Mouse (Mus musculus): ENCODE results near the gene Wdr18. TPM values are rescaled to one million over a fixed set of nuclear protein-coding genes. Genes with fewer than 3 reads are reported as not detected.

The Wdr18 gene
- polyA plus RNA-seq, 1 experiment from 2014 or later = 50.3 TPM

DNA sequence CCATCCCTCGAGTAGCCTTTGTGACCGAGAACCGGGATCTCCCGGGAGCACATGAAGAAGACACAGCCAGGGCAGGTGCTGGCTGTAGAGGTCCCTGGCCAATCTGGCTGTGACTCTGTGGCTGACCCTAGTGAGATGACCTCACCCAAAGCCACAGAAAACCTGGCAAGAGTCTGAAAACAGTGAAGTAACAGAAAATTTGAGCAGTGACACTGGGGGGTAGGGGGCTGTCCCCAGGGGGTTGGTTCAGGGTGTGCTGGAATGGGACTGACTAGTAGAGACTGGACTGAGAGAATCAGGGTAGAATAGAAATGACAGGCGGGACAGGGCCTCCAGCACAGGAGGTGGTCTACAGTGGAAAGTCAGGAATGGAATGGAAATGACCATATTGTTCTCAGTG lies 23.3 kb downstream of the Wdr18 start:
- DNase-seq (ENCODE audit: low spot score) = no peak
- WGBS = 59% methylated on average over 5 of the region's 5 CpGs
- H3K36me3 ChIP-seq (ENCODE audit: control insufficient read depth, insufficient read depth, low read length) = peaks cover 7% of the 10 kb centered on the region
- H3K27ac ChIP-seq (replicated peaks) = peak overlapping the region; percentile 98; the same call in 1 of the 2 replicates
- H3K4me3 ChIP-seq (ENCODE audit: low read depth, low read length) = peak overlapping the region; percentile 65
- no peaks in the 10 kb centered on the region for H3K27me3 ChIP-seq (ENCODE audit: control insufficient read depth, insufficient read depth, low read length)
- TF ChIP-seq EP300 (optimal IDR thresholded peaks at IDR 0.05) (no peak), CTCF (IDR thresholded peaks at IDR 0.05; ENCODE audit: low read depth) (no peak)
- H3K9me3 ChIP-seq (ENCODE audit: control insufficient read depth, low read length) = no peaks in the 10 kb centered on the region
- peak overlapping the region; percentile 92 for H3K9ac ChIP-seq (ENCODE audit: low read length)
- peak overlapping the region; percentile 90 for H3K4me2 ChIP-seq (replicated peaks; ENCODE audit: low read depth)
- ATAC-seq (ENCODE audit: low FRiP score, low TSS enrichment) = no peak
- peaks cover 8% of the 10 kb centered on the region for H3K4me1 ChIP-seq (replicated peaks; ENCODE audit: control insufficient read depth, insufficient read depth)

DNA sequence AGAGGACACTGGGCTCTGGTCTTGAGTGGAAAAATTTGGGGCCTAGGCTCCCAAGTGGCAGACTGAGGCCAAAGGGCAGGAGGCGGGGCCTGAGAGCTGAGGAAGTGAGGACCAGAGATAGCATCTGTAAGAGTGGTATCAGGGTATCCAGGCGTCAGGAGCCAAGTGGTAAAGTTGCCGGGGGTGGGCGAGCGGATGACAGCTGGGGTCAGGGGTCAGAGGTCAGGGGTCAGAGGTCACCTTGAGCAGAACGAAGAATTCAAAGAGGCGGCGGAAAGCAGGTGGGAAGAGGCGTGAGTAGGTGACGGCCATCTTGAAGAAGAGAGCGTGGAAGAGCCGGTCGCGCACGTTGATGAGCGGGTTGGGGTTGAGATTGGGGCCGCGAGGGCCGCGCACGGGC lies 23.7 kb downstream of the Wdr18 start:
- peak overlapping the region; percentile 92 for H3K9ac ChIP-seq (ENCODE audit: low read length)
- WGBS = 0% methylated on average over 18 of the region's 21 CpGs

GRCm38 (mm10) chr10:79984195-79984816 lies 24.4 kb downstream of the Wdr18 start, which contains the start of gene Tmem259:
TSS of gene Tmem259 (minus strand) at chr10:79984330.
- no peaks in the 10 kb centered on the region for H3K27me3 ChIP-seq (ENCODE audit: control insufficient read depth, insufficient read depth, low read length)
- peak within 1 kb of the TSS; percentile 92 for H3K9ac ChIP-seq (ENCODE audit: low read length)
- TF ChIP-seq CTCF (IDR thresholded peaks at IDR 0.05; ENCODE audit: low read depth) = peak; percentile 86
- TF ChIP-seq EP300 (optimal IDR thresholded peaks at IDR 0.05) = peak; percentile 24
- peak; percentile 90 for DNase-seq (ENCODE audit: low spot score)
- H3K36me3 ChIP-seq (ENCODE audit: control insufficient read depth, insufficient read depth, low read length) = peaks cover 2% of the 10 kb centered on the region; the same call in 1 of the 2 replicates
- H3K27ac ChIP-seq (replicated peaks) = peak within 1 kb of the TSS; percentile 98
- H3K4me1 ChIP-seq (replicated peaks; ENCODE audit: control insufficient read depth, insufficient read depth) = peaks cover 8% of the 10 kb centered on the region
- WGBS = 1% methylated on average over 47 of the region's 49 CpGs
- peak within 1 kb of the TSS; percentile 65 for H3K4me3 ChIP-seq (ENCODE audit: low read depth, low read length)
- peak; percentile 82 for ATAC-seq (ENCODE audit: low FRiP score, low TSS enrichment)
- H3K9me3 ChIP-seq (ENCODE audit: control insufficient read depth, low read length) = no peaks in the 10 kb centered on the region
- peak within 1 kb of the TSS; percentile 90 for H3K4me2 ChIP-seq (replicated peaks; ENCODE audit: low read depth)

More for the DNA sequence above, 23.7 kb downstream of the Wdr18 start:
- peak overlapping the region; percentile 65 for H3K4me3 ChIP-seq (ENCODE audit: low read depth, low read length)
- TF ChIP-seq EP300 (optimal IDR thresholded peaks at IDR 0.05) = no peak
- no peak for TF ChIP-seq CTCF (IDR thresholded peaks at IDR 0.05; ENCODE audit: low read depth)
- no peaks in the 10 kb centered on the region for H3K27me3 ChIP-seq (ENCODE audit: control insufficient read depth, insufficient read depth, low read length)
- no peaks in the 10 kb centered on the region for H3K9me3 ChIP-seq (ENCODE audit: control insufficient read depth, low read length)
- peak overlapping the region; percentile 98 for H3K27ac ChIP-seq (replicated peaks)
- peaks cover 8% of the 10 kb centered on the region for H3K4me1 ChIP-seq (replicated peaks; ENCODE audit: control insufficient read depth, insufficient read depth)
- ATAC-seq (ENCODE audit: low FRiP score, low TSS enrichment) (no peak), DNase-seq (ENCODE audit: low spot score) (peak; percentile 71)
- H3K36me3 ChIP-seq (ENCODE audit: control insufficient read depth, insufficient read depth, low read length) = peaks cover 6% of the 10 kb centered on the region
- peak overlapping the region; percentile 90 for H3K4me2 ChIP-seq (replicated peaks; ENCODE audit: low read depth)

DNA sequence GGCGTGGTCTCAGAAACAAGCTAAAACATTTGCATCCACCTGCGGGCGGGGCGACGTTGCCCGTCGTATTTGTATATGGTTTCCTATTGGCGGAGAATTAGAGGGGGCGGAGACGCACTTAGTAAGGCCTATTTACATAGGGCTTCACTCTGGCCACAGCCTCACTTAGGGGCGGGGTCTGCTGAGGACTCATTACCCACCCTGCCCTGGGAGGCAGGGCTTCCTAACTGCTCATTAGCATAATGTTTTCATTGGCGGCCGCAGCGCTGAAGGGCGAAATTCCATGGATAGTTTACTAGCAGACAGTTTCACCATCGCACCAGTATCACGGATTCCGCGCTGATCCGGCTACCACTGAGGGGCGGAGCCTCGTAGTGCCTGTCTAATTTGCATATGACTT lies 24.9 kb downstream of the Wdr18 start:
- Histone ChIP-seq H3K4me3 (ENCODE audit: low read depth, low read length) (peak overlapping the region; percentile 65), H3K9me3 (ENCODE audit: control insufficient read depth, low read length) (no peaks in the 10 kb centered on the region), H3K4me1 (replicated peaks; ENCODE audit: control insufficient read depth, insufficient read depth) (peaks cover 8% of the 10 kb centered on the region), H3K27me3 (ENCODE audit: control insufficient read depth, insufficient read depth, low read length) (no peaks in the 10 kb centered on the region), H3K9ac (ENCODE audit: low read length) (peak overlapping the region; percentile 92), H3K4me2 (replicated peaks; ENCODE audit: low read depth) (peak overlapping the region; percentile 90), H3K36me3 (ENCODE audit: control insufficient read depth, insufficient read depth, low read length) (no peaks in the 10 kb centered on the region), H3K27ac (replicated peaks) (peak overlapping the region; percentile 98)
- WGBS = under 1% methylated on average over 22 of the region's 22 CpGs
- DNase-seq (ENCODE audit: low spot score) = peak; percentile 94
- no peak for TF ChIP-seq EP300 (optimal IDR thresholded peaks at IDR 0.05)
- no peak for TF ChIP-seq CTCF (IDR thresholded peaks at IDR 0.05; ENCODE audit: low read depth)
- peak; percentile 91 for ATAC-seq (ENCODE audit: low FRiP score, low TSS enrichment)

GRCm38 (mm10) chr10:79985334-79986231 lies 25.6 kb downstream of the Wdr18 start:
- DNase-seq (ENCODE audit: low spot score) (peak; percentile 74), ATAC-seq (ENCODE audit: low FRiP score, low TSS enrichment) (no peak)
- Histone ChIP-seq H3K9me3 (ENCODE audit: control insufficient read depth, low read length) (no peaks in the 10 kb centered on the region), H3K4me2 (replicated peaks; ENCODE audit: low read depth) (peak overlapping the region; percentile 90), H3K9ac (ENCODE audit: low read length) (peak overlapping the region; percentile 62), H3K27ac (replicated peaks) (peak overlapping the region; percentile 98), H3K4me3 (ENCODE audit: low read depth, low read length) (peak overlapping the region; percentile 65), H3K4me1 (replicated peaks; ENCODE audit: control insufficient read depth, insufficient read depth) (peaks cover 8% of the 10 kb centered on the region), H3K36me3 (ENCODE audit: control insufficient read depth, insufficient read depth, low read length) (no peaks in the 10 kb centered on the region), H3K27me3 (ENCODE audit: control insufficient read depth, insufficient read depth, low read length) (no peaks in the 10 kb centered on the region)
- TF ChIP-seq EP300 (optimal IDR thresholded peaks at IDR 0.05) (peak; percentile 19), CTCF (IDR thresholded peaks at IDR 0.05; ENCODE audit: low read depth) (no peak)
- WGBS = 1% methylated on average over 35 of the region's 35 CpGs

All from stomach, postnatal 0 days (tissue).